Mouse (Mus musculus): ENCODE measurements around the gene S100a16.

S100a16 gene

GRCm38 (mm10) chr3:90525421-90525820, 11.6 kb upstream of the S100a16 start:
- no peak for DNase-seq

GRCm38 (mm10) chr3:90526076-90526475, 11.0 kb upstream of the S100a16 start:
- no peak for DNase-seq

- no peak for DNase-seq
Measured at GRCm38 (mm10) chr3:90526580-90526979, 10.5 kb upstream of the S100a16 start, which contains the start of gene S100a14. S100a14 (plus strand) TSS chr3:90526856.

GRCm38 (mm10) chr3:90527291-90527873, 9.7 kb upstream of the S100a16 start:
- no peak for DNase-seq

- DNase-seq: no peak
Measured at GRCm38 (mm10) chr3:90531713-90532112, 5.3 kb upstream of the S100a16 start.

- DNase-seq: no peak
Measured at GRCm38 (mm10) chr3:90535446-90535845, 1.6 kb upstream of the S100a16 start.

- DNase-seq: no peak
Measured at GRCm38 (mm10) chr3:90537905-90538296, 847 bp downstream of the S100a16 start.

- DNase-seq: no peak
Measured at GRCm38 (mm10) chr3:90540904-90541303, 3.9 kb downstream of the S100a16 start.

GRCm38 (mm10) chr3:90549676-90550420, 12.8 kb downstream of the S100a16 start:
- no peak for DNase-seq

GRCm38 (mm10) chr3:90550421-90550790, 13.4 kb downstream of the S100a16 start:
- DNase-seq: no peak

GRCm38 (mm10) chr3:90552231-90552630, 15.2 kb downstream of the S100a16 start:
- no peak for DNase-seq

- no peak for DNase-seq
Measured at GRCm38 (mm10) chr3:90555954-90556353, 18.9 kb downstream of the S100a16 start.

GRCm38 (mm10) chr3:90560008-90560628, 23.1 kb downstream of the S100a16 start, which contains the start of gene S100a3:
S100a3 (plus strand) TSS chr3:90560578.
- DNase-seq: no peak

GRCm38 (mm10) chr3:90574691-90575090, 37.6 kb downstream of the S100a16 start:
- no peak for DNase-seq

GRCm38 (mm10) chr3:90575320-90575719, 38.3 kb downstream of the S100a16 start:
- DNase-seq: no peak

- no peak for DNase-seq
Measured at GRCm38 (mm10) chr3:90576351-90577001, 39.4 kb downstream of the S100a16 start.

GRCm38 (mm10) chr3:90579433-90579832, 42.4 kb downstream of the S100a16 start:
- DNase-seq: no peak

GRCm38 (mm10) chr3:90581141-90581540, 44.1 kb downstream of the S100a16 start:
- no peak for DNase-seq

GRCm38 (mm10) chr3:90582156-90582555, 45.1 kb downstream of the S100a16 start:
- DNase-seq: peak; percentile 53

- no peak for DNase-seq
Measured at GRCm38 (mm10) chr3:90582556-90582955, 45.5 kb downstream of the S100a16 start.

- no peak for DNase-seq
Measured at GRCm38 (mm10) chr3:90583893-90584292, 46.8 kb downstream of the S100a16 start.

- DNase-seq: peak; percentile 65
Measured at GRCm38 (mm10) chr3:90585595-90585994, 48.5 kb downstream of the S100a16 start.

GRCm38 (mm10) chr3:90586016-90586643, 49.1 kb downstream of the S100a16 start:
- DNase-seq: peak; percentile 57

Data from thymus, postnatal 4 days (tissue).